Mouse (Mus musculus) liver, postnatal 0 days (tissue): ENCODE measurements around the gene Icosl.
"Not testable (repeated sequence)": the region's sequence is repeated elsewhere in the genome, so short reads cannot be mapped to it uniquely, and the experiment has no call there.

Experiments
- CTCF ChIP-seq: sonication (generic); IDR thresholded peaks from 2 replicates; pipeline ENCODE4 v1.5.1; 2016; ENCODE audit warnings: antibody characterized with exemption, low read depth
- EP300 ChIP-seq: IDR thresholded peaks from 2 replicates; pipeline ENCODE4 v1.6.1; 2016; ENCODE audit warnings: antibody characterized with exemption, low read depth, mild to moderate bottlenecking

GRCm38 (mm10) chr10:78099860-78100259, 30.8 kb downstream of the Icosl start:
- TF ChIP-seq CTCF, EP300: not testable (repeated sequence)
